Mouse (Mus musculus) MEL (cell line): ENCODE data around the gene Zc3hc1. TPM values are rescaled to one million over a fixed set of nuclear protein-coding genes. Genes with fewer than 3 reads are reported as not detected.

ENCODE experiments used
- DNase-seq: peaks from one replicate; pipeline ENCODE4 v3.0.0; 2011; ENCODE audit warnings: low read depth, low spot score
- H3K27ac ChIP-seq: 2 replicates; pipeline ENCODE4 v1.5.1; 2012; ENCODE audit warnings: low read depth, mild to moderate bottlenecking, control low read depth, low read length, moderate library complexity; ENCODE audit not compliant: control insufficient read depth
- H3K27me3 ChIP-seq, 2 experiments: fragments of 150-350 bp in 1 of 2; sonication (generic) in 1 of 2; 2 replicates each; pipeline ENCODE4 v1.6.1; 2012; ENCODE audit warnings: low read length in 2 of 2, mild to moderate bottlenecking in 2 of 2, improper control_type of control experiment in 1 of 2, moderate library complexity in 1 of 2; ENCODE audit not compliant: insufficient read depth in 2 of 2, control insufficient read depth in 1 of 2
- H3K36me3 ChIP-seq, 2 experiments: 2 replicates each; pipeline ENCODE4 v1.6.1; 2012 to 2014; ENCODE audit warnings: low read length in 2 of 2, improper control_type of control experiment in 1 of 2, inconsistent platforms in 1 of 2, mild to moderate bottlenecking in 1 of 2; ENCODE audit not compliant: insufficient read depth in 2 of 2, control insufficient read depth in 1 of 2
- H3K4me1 ChIP-seq, 2 experiments: fragments of 150-350 bp in 1 of 2; sonication (generic) in 1 of 2; 2 replicates each; pipeline ENCODE4 v1.6.1; 2012; ENCODE audit warnings: low read length in 2 of 2, improper control_type of control experiment in 1 of 2, mild to moderate bottlenecking in 1 of 2; ENCODE audit not compliant: insufficient read depth in 2 of 2, control insufficient read depth in 1 of 2
- H3K4me3 ChIP-seq, 2 experiments: fragments of 150-350 bp in 1 of 2; sonication (generic) in 1 of 2; 2 replicates each; pipeline ENCODE4 v1.5.1; 2012; ENCODE audit warnings: low read depth in 2 of 2, low read length in 2 of 2, mild to moderate bottlenecking in 2 of 2, moderate library complexity in 2 of 2, control low read depth in 1 of 2, improper control_type of control experiment in 1 of 2; ENCODE audit not compliant: control insufficient read depth in 1 of 2, insufficient read depth in 1 of 2
- H3K79me2 ChIP-seq: 2 replicates; pipeline ENCODE4 v1.6.1; 2012; ENCODE audit warnings: mild to moderate bottlenecking, low read length, moderate library complexity; ENCODE audit not compliant: control insufficient read depth, poor library complexity, insufficient read depth
- H3K9ac ChIP-seq: 2 replicates; pipeline ENCODE4 v1.6.1; 2012; ENCODE audit warnings: low read depth, mild to moderate bottlenecking, control low read depth, low read length, moderate library complexity; ENCODE audit not compliant: control insufficient read depth, poor library complexity, severe bottlenecking
- H3K9me3 ChIP-seq: fragments of 150-350 bp; sonication (generic); replicated peaks from 2 replicates; pipeline ENCODE4 v1.6.1; 2012; ENCODE audit warnings: mild to moderate bottlenecking, low read length, improper control_type of control experiment, moderate library complexity; ENCODE audit not compliant: insufficient read depth
- CTCF ChIP-seq, 3 experiments: IDR thresholded peaks in 2 of 3; conservative IDR thresholded peaks in 1 of 3; 2 replicates each; pipeline ENCODE4 v1.5.1; 2011 to 2012; ENCODE audit warnings: low read length in 3 of 3, low read depth in 2 of 3, mild to moderate bottlenecking in 2 of 3, improper control_type of control experiment in 1 of 3, inconsistent platforms in 1 of 3, mixed read lengths in 1 of 3, moderate library complexity in 1 of 3; ENCODE audit not compliant: control insufficient read depth in 1 of 3, insufficient read depth in 1 of 3, poor library complexity in 1 of 3, severe bottlenecking in 1 of 3
- E2F4 ChIP-seq: IDR thresholded peaks from 2 replicates; pipeline ENCODE4 v1.6.1; 2011; ENCODE audit warnings: low read depth, low read length, improper control_type of control experiment, borderline replicate concordance
- ELF1 ChIP-seq: IDR thresholded peaks from 2 replicates; pipeline ENCODE4 v1.6.1; 2014; ENCODE audit warnings: low read depth, mild to moderate bottlenecking, inconsistent platforms, low read length, improper control_type of control experiment, moderate library complexity
- ETS1 ChIP-seq: IDR thresholded peaks from 2 replicates; pipeline ENCODE4 v1.6.1; 2012; ENCODE audit warnings: low read depth, mild to moderate bottlenecking, inconsistent platforms, low read length, improper control_type of control experiment, moderate library complexity
- GABPA ChIP-seq: IDR thresholded peaks from 2 replicates; pipeline ENCODE4 v1.6.1; 2012; ENCODE audit warnings: low read depth, mild to moderate bottlenecking, inconsistent platforms, low read length, improper control_type of control experiment, moderate library complexity
- GATA1 ChIP-seq: IDR thresholded peaks from 2 replicates; pipeline ENCODE4 v1.6.1; 2011; ENCODE audit warnings: low read depth, low read length, improper control_type of control experiment
- JUND ChIP-seq: IDR thresholded peaks from 2 replicates; pipeline ENCODE4 v1.6.1; 2011; ENCODE audit warnings: low read depth, mild to moderate bottlenecking, improper control_type of control experiment, low read length
- MAFK ChIP-seq: IDR thresholded peaks from 2 replicates; pipeline ENCODE4 v1.6.1; 2011; ENCODE audit warnings: low read depth, mild to moderate bottlenecking, low read length, improper control_type of control experiment, borderline replicate concordance
- MYB ChIP-seq: IDR thresholded peaks from 2 replicates; pipeline ENCODE4 v1.6.1; 2011; ENCODE audit warnings: mild to moderate bottlenecking, low read depth, low read length, improper control_type of control experiment
- MYC ChIP-seq: IDR thresholded peaks from 2 replicates; pipeline ENCODE4 v1.6.1; 2011; ENCODE audit warnings: low read depth, mild to moderate bottlenecking, low read length, improper control_type of control experiment, moderate library complexity
- NRF1 ChIP-seq: IDR thresholded peaks from 2 replicates; pipeline ENCODE4 v1.6.1; 2014; ENCODE audit warnings: low read depth, mild to moderate bottlenecking, inconsistent platforms, low read length, improper control_type of control experiment, moderate library complexity; ENCODE audit not compliant: poor library complexity, insufficient read depth, severe bottlenecking
- POLR2AphosphoS2 ChIP-seq: IDR thresholded peaks from 2 replicates; pipeline ENCODE4 v1.6.1; 2011; ENCODE audit warnings: low read length, improper control_type of control experiment
- SIN3A ChIP-seq: IDR thresholded peaks from 2 replicates; pipeline ENCODE4 v1.6.1; 2012; ENCODE audit warnings: low read length, improper control_type of control experiment, inconsistent platforms
- SMC3 ChIP-seq: IDR thresholded peaks from 2 replicates; pipeline ENCODE4 v1.6.1; 2011; ENCODE audit warnings: low read depth, low read length, improper control_type of control experiment
- USF1 ChIP-seq: IDR thresholded peaks from 2 replicates; pipeline ENCODE4 v1.6.1; 2014; ENCODE audit warnings: low read depth, mild to moderate bottlenecking, inconsistent platforms, low read length, improper control_type of control experiment, moderate library complexity
- ZC3H11A ChIP-seq: IDR thresholded peaks from 2 replicates; pipeline ENCODE4 v1.6.1; 2012; ENCODE audit warnings: low read depth, mild to moderate bottlenecking, inconsistent platforms, low read length, improper control_type of control experiment
- ZMIZ1 ChIP-seq: IDR thresholded peaks from 2 replicates; pipeline ENCODE4 v1.6.1; 2012; ENCODE audit warnings: low read depth, mild to moderate bottlenecking, inconsistent platforms, low read length, improper control_type of control experiment, moderate library complexity
- polyA plus RNA-seq, 2 experiments: library from polyadenylated mRNA; stranded (reverse) in 1 of 2; unstranded in 1 of 2; fragments of >175 nt in 1 of 2; fragments of >200 nt in 1 of 2; gene quantifications; 2 replicates each; pipeline versions ENCODE4 v1.2.1 to v1.2.4; 2012; ENCODE audit warnings: low replicate concordance in 2 of 2, low read depth in 1 of 2; ENCODE audit not compliant: insufficient read length in 2 of 2, insufficient read depth in 1 of 2, missing spikeins in 1 of 2
- total RNA-seq: library from RNA; depleted of rRNA; stranded (reverse); fragments of 300-350 nt; gene quantifications from 2 replicates; pipeline ENCODE4 v1.2.3, GENCODE M21; 2012

The Zc3hc1 gene
- total and polyA plus RNA-seq, 3 experiments, result 59.8 to 87.7 TPM; not detected in 1

GRCm38 (mm10) chr6:30416126-30416525 lies 25.3 kb upstream of the Zc3hc1 start:
- Histone ChIP-seq H3K4me1 (no peaks in the 10 kb centered on the region), H3K9ac (no peak overlapping the region), H3K79me2 (no peaks in the 10 kb centered on the region), H3K4me3 (no peak overlapping the region), H3K27me3 (no peaks in the 10 kb centered on the region), H3K36me3 (peaks cover 0 to 4% of the 10 kb centered on the region in 2 experiments; a peak in 2 of 4 replicates), H3K9me3 (no peaks in the 10 kb centered on the region), H3K27ac (no peak overlapping the region)
- DNase-seq, result no peak
- TF ChIP-seq CTCF (IDR thresholded peaks at IDR 0.05 in 2 of 3, conservative IDR thresholded peaks at IDR 0.05 in 1 of 3; ENCODE audit: control insufficient read depth in 1 of 3, insufficient read depth in 1 of 3, low read depth in 2 of 3, low read length in 3 of 3, poor library complexity in 1 of 3, severe bottlenecking in 1 of 3) (peak in 1 of 3 experiments; percentile 19; a peak in 1 of 6 replicates), SMC3 (peak; percentile 20; the same call in 1 of the 2 replicates), USF1 (no peak)
- TF ChIP-seq, all 39 proteins: peak for 2

GRCm38 (mm10) chr6:30411311-30411710 lies 20.5 kb upstream of the Zc3hc1 start:
- no peaks in the 10 kb centered on the region for H3K27me3 ChIP-seq
- no peak for DNase-seq
- TF ChIP-seq GABPA, result no peak
- TF ChIP-seq MAFK, result no peak
- TF ChIP-seq ZC3H11A, result no peak
- TF ChIP-seq, all 39 proteins: peak for 0
- Histone ChIP-seq H3K36me3 (peaks cover 0 to 2% of the 10 kb centered on the region in 2 experiments; a peak in 1 of 4 replicates), H3K9ac (no peak overlapping the region), H3K79me2 (peaks cover 12% of the 10 kb centered on the region), H3K27ac (no peak overlapping the region), H3K9me3 (no peaks in the 10 kb centered on the region), H3K4me3 (no peak overlapping the region), H3K4me1 (no peaks in the 10 kb centered on the region)

GRCm38 (mm10) chr6:30409399-30410093 lies 18.7 kb upstream of the Zc3hc1 start:
- Histone ChIP-seq H3K27ac (no peak overlapping the region), H3K79me2 (peaks cover 22% of the 10 kb centered on the region), H3K9me3 (no peaks in the 10 kb centered on the region), H3K9ac (no peak overlapping the region), H3K27me3 (no peaks in the 10 kb centered on the region), H3K4me3 (no peak overlapping the region), H3K36me3 (peaks cover 2% of the 10 kb centered on the region in 2 experiments; a peak in 3 of 4 replicates), H3K4me1 (0 out of 4 replicates have a peak, but pooled peaks cover 0 to 3% of the 10 kb centered on the region in 2 experiments)
- TF ChIP-seq ZC3H11A (no peak), ZMIZ1 (no peak), MAFK (no peak), POLR2AphosphoS2 (no peak), SMC3 (no peak), ETS1 (no peak), ELF1 (no peak), MYB (no peak), JUND (no peak), E2F4 (no peak), NRF1 (no peak), MYC (no peak), GATA1 (no peak), SIN3A (no peak)
- no peak for DNase-seq
